Mouse (Mus musculus) hindbrain, embryonic 10.5 days (tissue): ENCODE results near the gene Scaf1. TPM values are rescaled to one million over a fixed set of nuclear protein-coding genes. Genes with fewer than 3 reads are reported as not detected.

ENCODE experiments used
- DNase-seq: peaks from one replicate; pipeline ENCODE4 v3.0.0-alpha.2; 2017; ENCODE audit warnings: low spot score
- H3K27ac ChIP-seq: fragments of 300-500 bp; sonication (generic); 2 replicates; pipeline ENCODE4 v1.5.1; 2016; ENCODE audit warnings: mild to moderate bottlenecking, moderate library complexity
- H3K27me3 ChIP-seq: fragments of 300-500 bp; sonication (generic); 2 replicates; pipeline ENCODE4 v1.6.1; 2016; ENCODE audit warnings: mild to moderate bottlenecking; ENCODE audit not compliant: poor library complexity, insufficient read depth, severe bottlenecking
- H3K36me3 ChIP-seq: fragments of 300-500 bp; sonication (generic); 2 replicates; pipeline ENCODE4 v1.6.1; 2016; ENCODE audit warnings: mild to moderate bottlenecking, moderate library complexity
- H3K4me1 ChIP-seq: fragments of 300-500 bp; sonication (generic); replicated peaks from 2 replicates; pipeline ENCODE4 v1.6.1; 2016; ENCODE audit warnings: mild to moderate bottlenecking
- H3K4me3 ChIP-seq: fragments of 300-500 bp; sonication (generic); 2 replicates; pipeline ENCODE4 v1.5.1; 2016; ENCODE audit warnings: mild to moderate bottlenecking, moderate library complexity
- H3K9me3 ChIP-seq: fragments of 300-500 bp; sonication (generic); 2 replicates; pipeline ENCODE4 v1.6.1; 2016; ENCODE audit warnings: mild to moderate bottlenecking, moderate library complexity
- WGBS: fragments of 180-500 bp; shearing (Covaris S2); methylation state at CpG from one replicate; pipeline ENCODE4 v1.1.7; 2016; 5-methylcytosine and 5-hydroxymethylcytosine counted together
- polyA plus RNA-seq: library from polyadenylated mRNA; unstranded; fragments of >200 nt; fragmentation: Nextera tagmentation; extraction: Ambion mirVana; gene quantifications from 2 replicates; pipeline ENCODE4 v1.2.1, GENCODE M21; 2016

Scaf1 gene
- polyA plus RNA-seq, 1 experiment from 2014 or later: 49.9 TPM

DNA sequence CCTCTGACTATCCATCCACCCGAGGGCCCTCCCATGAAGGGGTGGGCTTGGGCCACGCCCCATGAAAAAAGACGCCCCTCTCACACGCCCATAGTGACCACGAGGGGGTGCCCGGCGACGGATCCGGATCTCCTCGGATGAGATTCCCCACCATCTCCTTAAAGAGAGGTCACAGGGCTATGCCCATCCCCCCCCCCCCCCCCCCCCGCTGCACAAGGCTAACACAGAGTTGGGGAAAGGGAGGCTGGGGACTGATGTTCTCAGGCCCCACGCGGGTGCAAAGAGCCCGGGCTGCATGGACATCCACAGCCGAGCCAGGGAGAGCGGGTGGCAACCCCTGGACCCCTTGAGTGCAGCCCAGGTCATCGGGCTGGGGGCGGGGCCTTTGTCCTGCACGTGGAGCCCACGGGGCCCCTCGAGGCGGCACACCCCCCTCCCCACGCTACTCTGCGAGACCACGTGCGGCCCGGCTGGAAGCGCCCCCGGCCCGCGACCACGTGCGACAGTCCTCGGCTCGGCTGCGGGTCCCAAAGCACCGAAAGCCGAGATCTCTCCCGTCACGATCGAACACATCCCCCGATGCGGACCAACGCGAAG is 30.5 kb downstream of the Scaf1 start:
- H3K4me3 ChIP-seq: peak overlapping the region; percentile 95
- H3K27ac ChIP-seq: peak overlapping the region; percentile 99
- H3K27me3 ChIP-seq: no peaks in the 10 kb centered on the region
- H3K9me3 ChIP-seq: no peaks in the 10 kb centered on the region
- WGBS: under 1% methylated on average over 44 of the region's 45 CpGs
- DNase-seq: peak; percentile 88
- H3K4me1 ChIP-seq: peaks cover 43% of the 10 kb centered on the region
- peaks cover 60% of the 10 kb centered on the region for H3K36me3 ChIP-seq

DNA sequence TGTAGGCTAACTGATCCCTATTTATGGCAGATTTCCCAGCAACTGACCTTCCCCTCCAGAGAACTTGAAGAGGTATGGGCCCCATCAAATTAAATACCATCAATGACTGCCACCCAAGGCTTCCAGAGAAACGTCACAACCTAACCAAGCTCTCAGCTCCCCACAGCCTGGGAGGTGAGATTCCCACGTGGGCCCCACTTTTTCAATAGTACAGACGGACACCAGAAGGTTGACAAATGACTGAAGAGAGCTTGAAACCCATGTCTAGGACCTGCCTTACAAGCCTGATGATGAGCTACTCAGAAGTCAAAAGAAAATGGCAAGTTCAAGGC is 31.4 kb downstream of the Scaf1 start:
- Histone ChIP-seq H3K27me3 (no peaks in the 10 kb centered on the region), H3K36me3 (peaks cover 60% of the 10 kb centered on the region), H3K4me1 (peaks cover 43% of the 10 kb centered on the region), H3K4me3 (peak overlapping the region; percentile 95), H3K27ac (peak overlapping the region; percentile 99), H3K9me3 (no peaks in the 10 kb centered on the region)
- no peak for DNase-seq
- WGBS: 55% methylated on average over 3 of the region's 3 CpGs

DNA sequence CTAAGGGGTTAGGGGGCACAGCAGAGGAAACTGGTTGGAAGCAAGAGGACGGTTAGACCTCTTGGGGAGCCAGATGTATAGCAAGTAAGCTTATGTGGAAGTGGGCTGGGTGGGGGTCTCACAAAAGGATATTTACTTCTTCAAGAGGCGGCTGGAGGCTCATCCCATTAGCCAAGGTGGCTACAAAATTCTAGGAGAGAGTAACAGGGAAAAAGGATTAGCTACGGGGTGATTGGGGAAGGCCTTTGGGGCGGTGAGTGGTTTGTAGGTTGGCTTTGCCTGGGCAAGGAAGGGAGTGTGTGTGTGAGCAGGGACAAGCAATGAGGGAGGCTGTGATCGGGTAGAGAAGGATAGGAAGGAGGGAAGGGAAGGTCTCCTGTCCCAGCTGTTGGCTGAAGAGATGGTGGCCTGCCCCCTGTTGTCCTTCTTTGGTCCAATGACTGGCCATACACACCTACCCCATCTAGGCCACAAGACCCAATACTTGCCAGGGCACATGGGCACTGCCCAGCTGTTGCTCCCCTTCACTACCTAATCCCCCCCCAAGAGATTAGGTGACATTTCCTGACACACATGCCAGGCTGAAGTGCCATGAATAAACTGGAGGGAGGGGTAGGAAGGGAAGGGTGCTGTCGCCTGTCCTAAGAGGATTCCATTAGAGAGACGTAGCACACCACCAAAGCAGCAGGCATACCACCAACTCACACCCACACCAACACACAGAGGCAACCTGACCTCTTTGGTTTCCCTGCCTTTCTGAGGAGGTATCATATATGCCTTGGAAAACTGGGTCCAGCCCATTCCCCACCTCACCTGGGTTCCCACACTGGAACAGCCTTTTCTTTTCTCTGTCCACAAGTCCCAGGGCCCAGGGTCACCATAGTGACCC is 32.0 kb downstream of the Scaf1 start:
- Histone ChIP-seq H3K4me3 (peak overlapping the region; percentile 95), H3K36me3 (peaks cover 60% of the 10 kb centered on the region), H3K27me3 (no peaks in the 10 kb centered on the region), H3K9me3 (no peaks in the 10 kb centered on the region), H3K4me1 (peaks cover 40% of the 10 kb centered on the region), H3K27ac (peak overlapping the region; percentile 99)
- WGBS: 82% methylated on average over 7 of the region's 7 CpGs
- DNase-seq: no peak

DNA sequence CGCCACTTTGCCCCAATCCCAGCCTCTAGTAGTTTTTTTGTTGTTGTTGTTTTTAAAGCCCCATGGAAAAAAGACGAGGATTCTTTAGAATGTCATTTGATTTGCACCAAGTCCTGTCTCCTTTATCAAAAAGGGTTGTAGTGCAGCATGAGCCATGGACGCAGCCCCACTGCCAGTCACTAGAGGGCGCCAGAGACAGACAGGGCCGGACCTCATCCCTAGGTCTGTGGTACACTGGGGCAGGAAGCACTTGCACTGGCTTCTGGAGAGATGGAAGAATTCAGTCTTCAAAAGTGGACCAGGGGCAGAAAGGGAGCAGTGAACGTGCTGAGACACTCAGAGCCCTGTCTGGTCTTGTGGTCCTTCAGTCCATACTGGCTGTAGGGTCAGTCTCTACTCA is 33.1 kb downstream of the Scaf1 start:
- 37% methylated on average over 6 of the region's 6 CpGs for WGBS
- Histone ChIP-seq H3K36me3 (peaks cover 66% of the 10 kb centered on the region), H3K27me3 (no peaks in the 10 kb centered on the region), H3K9me3 (no peaks in the 10 kb centered on the region), H3K4me1 (peaks cover 32% of the 10 kb centered on the region), H3K4me3 (peak overlapping the region; percentile 33), H3K27ac (no peak overlapping the region)
- DNase-seq: peak; percentile 89

DNA sequence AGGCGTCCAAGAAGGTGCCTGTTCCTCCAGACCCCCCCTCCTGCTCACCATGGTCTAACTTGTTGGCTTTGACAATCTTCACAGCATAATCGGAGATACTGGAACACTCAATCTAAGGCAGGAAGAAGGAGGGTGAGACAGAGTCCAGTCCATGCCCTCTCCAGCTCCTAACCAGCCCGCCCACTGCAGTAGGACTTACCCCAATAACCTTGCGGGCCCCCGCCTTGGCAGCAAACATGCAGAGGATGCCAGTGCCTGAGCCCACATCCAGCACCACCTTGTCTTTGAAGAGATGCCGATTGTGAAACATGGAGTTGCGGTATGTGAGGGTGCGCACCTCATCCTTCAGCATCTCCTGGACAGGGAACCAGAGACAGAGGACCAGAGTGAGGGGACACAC is 34.6 kb downstream of the Scaf1 start:
- no peaks in the 10 kb centered on the region for H3K27me3 ChIP-seq
- H3K9me3 ChIP-seq: no peaks in the 10 kb centered on the region
- peaks cover 26% of the 10 kb centered on the region for H3K4me1 ChIP-seq
- H3K27ac ChIP-seq: no peak overlapping the region
- DNase-seq: no peak
- H3K36me3 ChIP-seq: peaks cover 80% of the 10 kb centered on the region
- H3K4me3 ChIP-seq: no peak overlapping the region
- 94% methylated on average over 8 of the region's 8 CpGs for WGBS

DNA sequence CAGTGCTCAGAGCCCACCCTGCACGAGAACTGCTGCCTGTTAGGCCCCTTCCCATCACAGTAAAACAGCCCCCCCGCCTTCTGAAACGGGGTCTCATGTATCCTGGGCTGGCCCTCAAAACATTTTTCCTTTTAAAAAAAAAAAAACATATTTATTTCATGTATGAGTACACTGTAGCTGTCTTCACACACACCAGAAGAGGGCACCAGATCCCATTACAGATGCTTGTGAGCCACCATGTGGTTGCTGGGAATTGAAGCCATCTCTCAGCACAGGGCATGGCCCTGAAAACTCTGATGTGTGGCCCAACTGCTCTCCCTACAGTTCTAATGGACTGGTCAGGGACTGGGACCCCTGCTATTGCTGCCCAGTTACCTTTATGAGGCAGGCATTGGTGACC is 37.9 kb downstream of the Scaf1 start:
- no peak for DNase-seq
- Histone ChIP-seq H3K4me3 (no peak overlapping the region), H3K4me1 (peaks cover 26% of the 10 kb centered on the region), H3K9me3 (no peaks in the 10 kb centered on the region), H3K27me3 (no peaks in the 10 kb centered on the region), H3K36me3 (peaks cover 82% of the 10 kb centered on the region), H3K27ac (no peak overlapping the region)
- 93% methylated on average over 3 of the region's 3 CpGs for WGBS

DNA sequence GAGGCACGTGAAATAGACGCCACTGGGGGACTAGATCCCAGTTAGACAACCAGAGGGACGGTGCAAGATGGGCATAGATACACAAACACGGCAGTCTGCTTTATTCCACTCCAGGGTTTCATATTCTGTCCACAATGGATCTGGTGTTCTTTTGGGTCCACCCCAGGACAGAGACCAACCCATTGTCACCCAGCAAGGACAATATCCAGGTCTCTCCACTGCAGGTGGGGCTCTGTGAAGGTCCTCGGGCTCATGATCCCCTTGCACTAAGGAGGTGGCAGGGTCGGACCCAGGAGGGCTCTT is 41.1 kb downstream of the Scaf1 start:
- WGBS: 25% methylated on average over 6 of the region's 6 CpGs
- DNase-seq: peak; percentile 17
- Histone ChIP-seq H3K9me3 (no peaks in the 10 kb centered on the region), H3K4me3 (peak overlapping the region; percentile 61; the same call in 1 of the 2 replicates), H3K27me3 (no peaks in the 10 kb centered on the region), H3K36me3 (peaks cover 51% of the 10 kb centered on the region), H3K4me1 (peaks cover 46% of the 10 kb centered on the region), H3K27ac (peak overlapping the region; percentile 75)

DNA sequence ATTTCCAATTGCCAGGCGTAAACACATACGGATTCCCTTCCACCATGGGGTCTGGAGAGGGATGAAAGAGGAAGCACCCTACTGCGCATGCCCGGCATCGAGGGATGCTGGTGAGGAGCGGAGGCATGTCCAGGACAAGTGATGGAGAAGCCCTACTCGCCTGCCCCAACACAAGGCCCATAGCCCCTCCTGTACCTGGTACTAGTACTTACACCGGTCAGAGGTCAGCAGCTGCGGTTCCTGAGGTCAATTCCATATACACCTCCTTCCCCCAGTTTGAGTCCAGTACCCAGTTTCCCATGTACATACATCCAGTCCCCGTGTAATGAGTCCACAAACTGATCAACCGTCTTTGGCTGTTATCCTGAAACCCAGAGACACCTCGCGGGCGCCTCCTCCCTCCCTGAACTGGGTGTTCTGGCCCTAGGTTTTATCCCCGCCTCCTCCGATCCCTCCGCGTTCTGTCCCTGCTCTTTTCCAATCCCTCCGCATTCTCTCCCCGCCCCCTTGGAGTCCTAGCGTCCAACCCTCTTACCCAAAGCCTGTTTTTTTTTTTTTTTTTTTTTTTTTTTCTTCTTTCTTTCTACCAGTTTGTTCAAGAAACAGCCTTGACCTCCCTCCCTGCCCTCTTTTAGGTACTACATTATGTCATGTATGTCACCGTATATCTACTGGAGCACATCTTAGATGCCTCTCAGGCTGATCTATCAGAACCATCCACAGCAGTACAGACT is 41.6 kb downstream of the Scaf1 start, which contains the start of gene Cpt1c:
Cpt1c (minus strand) TSS at position 469 of the 734 bp plus-strand sequence.
- 1% methylated on average over 22 of the region's 22 CpGs for WGBS
- DNase-seq: peak; percentile 84
- no peaks in the 10 kb centered on the region for H3K9me3 ChIP-seq
- peak within 1 kb of the TSS; percentile 91 for H3K27ac ChIP-seq
- peaks cover 51% of the 10 kb centered on the region for H3K4me1 ChIP-seq
- H3K4me3 ChIP-seq: peak within 1 kb of the TSS; percentile 61
- H3K27me3 ChIP-seq: no peaks in the 10 kb centered on the region
- H3K36me3 ChIP-seq: peaks cover 46% of the 10 kb centered on the region

DNA sequence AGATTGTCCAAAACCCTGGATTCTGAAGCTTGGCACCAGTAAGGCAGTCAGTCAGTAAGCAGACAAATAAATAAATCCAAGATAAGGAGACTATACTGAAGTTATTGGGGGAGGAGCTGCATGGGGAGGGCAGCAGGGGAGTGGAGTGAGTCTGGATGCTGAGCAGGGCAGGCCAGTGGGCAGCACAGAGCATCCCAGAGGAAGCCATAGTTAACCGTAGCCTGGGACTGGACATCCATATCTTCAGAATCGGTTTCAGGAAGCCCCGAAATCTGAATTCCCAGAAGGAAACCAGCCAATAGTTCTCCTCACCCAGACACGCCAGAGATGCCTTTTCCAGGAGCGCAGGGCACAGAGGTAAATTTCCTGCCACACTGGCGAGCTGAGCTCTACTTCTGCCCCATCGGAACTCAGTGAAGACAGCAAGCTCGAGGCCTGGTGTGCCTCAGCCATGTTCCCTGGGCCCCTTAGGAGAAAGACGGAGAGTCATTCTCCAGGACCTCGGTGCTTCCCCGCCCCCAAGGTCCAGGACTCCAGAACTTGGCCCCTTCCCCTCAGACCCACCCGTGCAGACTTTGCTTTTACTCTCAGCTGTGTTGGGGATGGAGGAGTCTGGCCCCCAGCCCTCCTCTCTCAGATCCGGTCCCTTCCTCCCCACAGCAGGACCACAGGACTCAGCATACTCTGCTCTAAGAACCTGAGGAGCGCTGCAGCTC is 42.6 kb downstream of the Scaf1 start:
- Histone ChIP-seq H3K27me3 (no peaks in the 10 kb centered on the region), H3K4me3 (peak overlapping the region; percentile 61), H3K9me3 (no peaks in the 10 kb centered on the region), H3K4me1 (peaks cover 52% of the 10 kb centered on the region), H3K27ac (peak overlapping the region; percentile 91), H3K36me3 (peaks cover 36% of the 10 kb centered on the region)
- 41% methylated on average over 14 of the region's 14 CpGs for WGBS
- DNase-seq: peak; percentile 25

DNA sequence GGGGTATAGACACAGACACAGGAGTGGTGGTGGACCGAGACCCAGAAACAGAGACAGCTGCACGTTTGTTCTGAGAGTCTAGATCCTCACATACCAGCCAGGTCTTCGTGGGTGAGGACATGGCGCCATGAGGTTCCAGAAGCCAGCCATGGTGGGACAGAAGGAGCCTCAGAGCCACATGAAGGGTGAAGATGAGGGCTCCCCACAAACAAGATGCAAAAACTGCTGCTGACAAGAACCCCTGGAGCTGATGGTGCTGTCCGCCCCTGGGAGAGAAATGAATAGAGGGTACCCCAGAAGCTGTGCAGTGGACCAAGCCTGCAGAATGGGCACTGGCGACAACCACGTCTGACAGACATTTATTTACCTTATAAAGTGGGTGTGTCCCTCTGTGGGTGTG is 45.0 kb downstream of the Scaf1 start:
- no peak for DNase-seq
- 77% methylated on average over 7 of the region's 7 CpGs for WGBS
- peaks cover 26% of the 10 kb centered on the region for H3K36me3 ChIP-seq
- no peaks in the 10 kb centered on the region for H3K9me3 ChIP-seq
- H3K27ac ChIP-seq: peak overlapping the region; percentile 93
- no peaks in the 10 kb centered on the region for H3K27me3 ChIP-seq
- H3K4me3 ChIP-seq: peak overlapping the region; percentile 67
- peaks cover 52% of the 10 kb centered on the region for H3K4me1 ChIP-seq

DNA sequence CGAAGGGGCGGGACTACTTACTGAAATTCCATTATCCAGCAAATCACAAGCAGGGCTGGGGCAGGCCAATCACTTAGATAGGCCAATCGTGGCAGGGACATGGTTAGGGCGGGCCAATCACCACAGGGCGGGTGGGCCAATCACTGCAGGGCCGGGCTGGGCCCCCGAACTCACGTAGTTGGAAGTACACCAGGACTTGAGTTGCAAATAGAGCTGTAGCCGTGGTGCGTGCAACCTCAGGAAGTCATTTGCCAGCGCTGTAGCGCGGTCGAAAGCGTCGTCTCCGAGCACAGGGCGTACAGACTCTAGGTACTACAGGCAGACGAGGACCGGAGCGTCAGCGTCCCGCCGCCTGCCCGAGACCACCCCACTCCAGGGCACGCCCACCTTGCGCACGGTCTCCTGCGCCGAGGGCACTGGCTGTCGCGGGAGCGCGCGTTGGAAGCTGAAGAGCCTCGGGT is 45.9 kb downstream of the Scaf1 start:
- Histone ChIP-seq H3K4me1 (peaks cover 48% of the 10 kb centered on the region), H3K27me3 (no peaks in the 10 kb centered on the region), H3K4me3 (peak overlapping the region; percentile 67), H3K27ac (peak overlapping the region; percentile 93), H3K36me3 (peaks cover 26% of the 10 kb centered on the region), H3K9me3 (no peaks in the 10 kb centered on the region)
- DNase-seq: peak; percentile 95
- WGBS: under 1% methylated on average over 36 of the region's 36 CpGs

DNA sequence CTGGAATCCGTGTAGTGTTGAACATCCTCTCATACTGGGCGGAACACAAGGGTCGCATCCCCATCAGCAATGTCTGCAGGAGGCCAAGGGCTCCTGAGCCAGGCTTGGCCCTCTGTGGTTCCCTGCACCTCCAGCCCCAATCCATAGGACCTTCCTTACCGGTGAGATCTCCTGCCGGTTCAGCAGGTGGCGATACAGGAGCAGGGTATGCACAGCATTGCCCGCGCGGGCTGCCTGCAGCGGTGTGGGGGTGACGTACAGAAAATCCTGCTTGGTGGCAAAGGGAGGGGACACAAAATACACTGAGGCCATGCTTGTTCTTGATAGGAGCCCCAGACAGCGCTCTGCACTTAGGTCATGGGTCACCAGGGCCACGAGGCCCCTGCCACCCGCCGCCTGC is 49.5 kb downstream of the Scaf1 start:
- H3K4me3 ChIP-seq: no peak overlapping the region
- peaks cover 22% of the 10 kb centered on the region for H3K4me1 ChIP-seq
- no peak for DNase-seq
- peaks cover 52% of the 10 kb centered on the region for H3K36me3 ChIP-seq
- H3K27ac ChIP-seq: no peak overlapping the region
- 77% methylated on average over 15 of the region's 15 CpGs for WGBS
- no peaks in the 10 kb centered on the region for H3K27me3 ChIP-seq
- H3K9me3 ChIP-seq: no peaks in the 10 kb centered on the region
